Mouse (Mus musculus) heart, postnatal 0 days (tissue): ENCODE measurements around the gene Yipf2. TPM values are rescaled to one million over a fixed set of nuclear protein-coding genes. Genes with fewer than 3 reads are reported as not detected.

Experiments
- ATAC-seq: fragments of 200-750 bp; cut with Nextera tagmentation; 2 replicates; pipeline ENCODE4 v1.8.0; 2017; ENCODE audit warnings: low read depth, moderate number of reproducible peaks, moderate library complexity; ENCODE audit not compliant: insufficient read depth
- DNase-seq: peaks from one replicate; pipeline ENCODE4 v3.0.0-alpha.2; 2016; ENCODE audit warnings: low spot score
- H3K27ac ChIP-seq: fragments of 300-500 bp; sonication (generic); 2 replicates; pipeline ENCODE4 v1.5.1; 2014; ENCODE audit warnings: low read depth, mild to moderate bottlenecking
- H3K27me3 ChIP-seq: fragments of 300-500 bp; sonication (generic); 2 replicates; pipeline ENCODE4 v1.6.1; 2014; ENCODE audit warnings: low read length, mixed read lengths; ENCODE audit not compliant: control insufficient read depth, insufficient read depth
- H3K36me3 ChIP-seq: fragments of 300-500 bp; sonication (generic); replicated peaks from 2 replicates; pipeline ENCODE4 v1.6.1; 2014; ENCODE audit warnings: low read length, mixed read lengths; ENCODE audit not compliant: control insufficient read depth, insufficient read depth
- H3K4me1 ChIP-seq: fragments of 300-500 bp; sonication (generic); 2 replicates; pipeline ENCODE4 v1.6.1; 2014; ENCODE audit warnings: antibody characterized with exemption; ENCODE audit not compliant: control insufficient read depth, insufficient read depth
- H3K4me2 ChIP-seq: fragments of 300-500 bp; sonication (generic); 2 replicates; pipeline ENCODE4 v1.6.1; 2014; ENCODE audit warnings: low read depth, mild to moderate bottlenecking, low read length, moderate library complexity
- H3K4me3 ChIP-seq: fragments of 300-500 bp; sonication (generic); 2 replicates; pipeline ENCODE4 v1.5.1; 2014; ENCODE audit warnings: low read depth, low read length
- H3K9ac ChIP-seq: fragments of 300-500 bp; sonication (generic); replicated peaks from 2 replicates; pipeline ENCODE4 v1.6.1; 2014; ENCODE audit warnings: low read depth, low read length, mixed read lengths
- H3K9me3 ChIP-seq: fragments of 300-500 bp; sonication (generic); replicated peaks from 2 replicates; pipeline ENCODE4 v1.6.1; 2016; ENCODE audit warnings: low read length; ENCODE audit not compliant: control insufficient read depth
- CTCF ChIP-seq: IDR thresholded peaks from 2 replicates; pipeline ENCODE4 v1.5.1; 2016; ENCODE audit warnings: antibody characterized with exemption, control low read depth, low read depth
- EP300 ChIP-seq: IDR thresholded peaks from 2 replicates; pipeline ENCODE4 v1.6.1; 2016; ENCODE audit warnings: antibody characterized with exemption, low read depth
- WGBS: fragments of 180-500 bp; shearing (Covaris S2); extraction: QIAGEN DNeasy Blood & Tissue Kit; methylation state at CpG from one replicate; pipeline ENCODE4 v1.1.7; 2014; 5-methylcytosine and 5-hydroxymethylcytosine counted together
- polyA plus RNA-seq: library from polyadenylated mRNA; unstranded; fragments of >200 nt; fragmentation: Nextera tagmentation; extraction: Ambion mirVana; gene quantifications from 2 replicates; pipeline ENCODE4 v1.2.1, GENCODE M21; 2015
- total RNA-seq: library from RNA; depleted of rRNA; stranded (reverse); fragments of >200 nt; gene quantifications from 2 replicates; pipeline ENCODE4 v1.2.3, GENCODE M21; 2014; ENCODE audit warnings: low replicate concordance

Gene Yipf2
- total and polyA plus RNA-seq, 2 experiments from 2014 or later, result 9.1 to 17.6 TPM

- Histone ChIP-seq H3K4me3 (no peak overlapping the region), H3K9me3 (no peaks in the 10 kb centered on the region), H3K27me3 (no peaks in the 10 kb centered on the region), H3K9ac (no peak overlapping the region), H3K36me3 (0 out of 2 replicates have a peak, but pooled peaks cover 2% of the 10 kb centered on the region), H3K4me2 (no peak overlapping the region), H3K4me1 (peaks cover 18% of the 10 kb centered on the region), H3K27ac (0 out of 2 replicates have a peak overlapping the region, but pooled peaks have one; percentile 16)
- DNase-seq (no peak), ATAC-seq (no peak)
- WGBS, result 90% methylated on average over 6 of the region's 6 CpGs
- no peak for TF ChIP-seq CTCF
- TF ChIP-seq EP300, result no peak
These were observed 37.4 kb downstream of the Yipf2 start for GRCm38 (mm10) chr9:21555198-21555742.

- H3K9ac ChIP-seq, result no peak overlapping the region
- H3K4me2 ChIP-seq, result no peak overlapping the region
- DNase-seq, result no peak
- peaks cover 17% of the 10 kb centered on the region for H3K4me1 ChIP-seq
- H3K27me3 ChIP-seq, result no peaks in the 10 kb centered on the region
- WGBS, result 79% methylated on average over 6 of the region's 6 CpGs
- ATAC-seq, result no peak
- no peak overlapping the region for H3K4me3 ChIP-seq
- H3K9me3 ChIP-seq, result no peaks in the 10 kb centered on the region
- TF ChIP-seq EP300, result no peak
- no peak for TF ChIP-seq CTCF
- H3K36me3 ChIP-seq, result 0 out of 2 replicates have a peak, but pooled peaks cover 6% of the 10 kb centered on the region
- H3K27ac ChIP-seq, result no peak overlapping the region
These were observed 38.9 kb downstream of the Yipf2 start for GRCm38 (mm10) chr9:21553607-21554273.

- H3K9ac ChIP-seq, result no peak overlapping the region
- H3K4me1 ChIP-seq, result peaks cover 12% of the 10 kb centered on the region
- DNase-seq (no peak), ATAC-seq (no peak)
- H3K27me3 ChIP-seq, result no peaks in the 10 kb centered on the region
- no peaks in the 10 kb centered on the region for H3K9me3 ChIP-seq
- TF ChIP-seq CTCF (no peak), EP300 (no peak)
- 88% methylated on average over 2 of the region's 2 CpGs for WGBS
- no peak overlapping the region for H3K4me3 ChIP-seq
- no peak overlapping the region for H3K27ac ChIP-seq
- 0 out of 2 replicates have a peak, but pooled peaks cover 6% of the 10 kb centered on the region for H3K36me3 ChIP-seq
- no peak overlapping the region for H3K4me2 ChIP-seq
These were observed 41.6 kb downstream of the Yipf2 start for GRCm38 (mm10) chr9:21551049-21551448.

GRCm38 (mm10) chr9:21547075-21547941 is 45.3 kb downstream of the Yipf2 start:
- Histone ChIP-seq H3K4me2 (peak overlapping the region; percentile 73), H3K27me3 (no peaks in the 10 kb centered on the region), H3K9me3 (no peaks in the 10 kb centered on the region), H3K4me1 (peaks cover 7% of the 10 kb centered on the region), H3K9ac (peak overlapping the region; percentile 86), H3K36me3 (0 out of 2 replicates have a peak, but pooled peaks cover 6% of the 10 kb centered on the region), H3K4me3 (peak overlapping the region; percentile 84), H3K27ac (peak overlapping the region; percentile 99)
- WGBS, result under 1% methylated on average over 36 of the region's 66 CpGs
- DNase-seq, result peak; percentile 46
- no peak for TF ChIP-seq CTCF
- no peak for TF ChIP-seq EP300
- ATAC-seq, result peak; percentile 25

GRCm38 (mm10) chr9:21546789-21547074 is 45.9 kb downstream of the Yipf2 start, which contains the start of gene Carm1:
Gene Carm1, plus strand, starts transcription at chr9:21546894.
- DNase-seq, result no peak
- no peak for ATAC-seq
- Histone ChIP-seq H3K4me2 (peak within 1 kb of the TSS; percentile 73), H3K27ac (peak within 1 kb of the TSS; percentile 99), H3K9ac (peak within 1 kb of the TSS; percentile 86), H3K9me3 (no peaks in the 10 kb centered on the region), H3K36me3 (0 out of 2 replicates have a peak, but pooled peaks cover 6% of the 10 kb centered on the region), H3K4me3 (peak within 1 kb of the TSS; percentile 84), H3K27me3 (no peaks in the 10 kb centered on the region), H3K4me1 (peaks cover 7% of the 10 kb centered on the region)
- WGBS, result 0% methylated on average over 3 of the region's 52 CpGs
- TF ChIP-seq CTCF, result no peak
- no peak for TF ChIP-seq EP300
